Mouse (Mus musculus): ENCODE measurements around the gene Des. TPM values are rescaled to one million over a fixed set of nuclear protein-coding genes. Genes with fewer than 3 reads are reported as not detected.

The Des gene
- polyA plus RNA-seq, 1 experiment from 2014 or later: 218 TPM

DNA sequence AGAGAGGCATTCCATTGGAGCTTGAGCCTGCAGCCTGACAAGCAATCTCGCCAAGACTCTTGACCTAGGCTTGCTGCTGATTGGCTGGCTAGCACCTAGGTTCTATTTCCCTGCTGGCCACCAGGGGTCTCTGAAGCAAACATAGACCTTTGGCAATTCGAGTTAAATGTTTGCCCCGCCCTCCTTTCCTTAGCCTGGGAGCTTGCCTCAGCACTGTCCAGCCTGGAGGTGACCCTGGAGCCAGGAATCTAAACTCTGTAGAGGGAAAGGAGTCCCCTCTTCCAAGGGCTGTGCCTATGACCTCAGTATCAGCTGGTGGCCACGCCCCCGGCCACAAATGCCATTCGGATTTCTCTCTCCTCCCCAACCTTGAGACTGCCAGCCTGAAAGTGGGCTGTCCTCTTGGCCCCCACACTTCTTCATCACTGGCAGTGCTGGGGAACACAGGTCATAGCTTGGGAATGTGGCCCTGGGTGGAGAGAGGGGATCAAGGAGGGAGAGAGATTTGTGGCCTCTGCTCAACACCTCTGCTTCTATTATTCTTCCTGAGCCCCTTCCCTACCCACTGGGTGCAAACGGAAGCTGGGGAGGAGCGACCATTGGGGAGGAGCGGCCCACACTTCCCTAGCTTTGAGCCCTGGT is 38.8 kb downstream of the Des start:
- Histone ChIP-seq H3K27ac (replicated peaks; ENCODE audit: low read depth, low read length) (peak overlapping the region; percentile 80), H3K4me1 (ENCODE audit: control insufficient read depth, insufficient read depth, low read length) (peaks cover 24% of the 10 kb centered on the region), H3K27me3 (replicated peaks; ENCODE audit: control insufficient read depth, insufficient read depth, low read length) (no peaks in the 10 kb centered on the region), H3K4me3 (ENCODE audit: low read depth, low read length) (no peak overlapping the region), H3K36me3 (ENCODE audit: control insufficient read depth, insufficient read depth, low read length) (peaks cover 51% of the 10 kb centered on the region), H3K9ac (ENCODE audit: low read depth, low read length) (no peak overlapping the region), H3K4me2 (ENCODE audit: low read depth, low read length) (no peak overlapping the region), H3K9me3 (ENCODE audit: control insufficient read depth, low read length) (no peaks in the 10 kb centered on the region)
- DNase-seq (ENCODE audit: low spot score): peak; percentile 89
- peak; percentile 51 for ATAC-seq (ENCODE audit: low read depth)
- 11% methylated on average over 9 of the region's 9 CpGs for WGBS

DNA sequence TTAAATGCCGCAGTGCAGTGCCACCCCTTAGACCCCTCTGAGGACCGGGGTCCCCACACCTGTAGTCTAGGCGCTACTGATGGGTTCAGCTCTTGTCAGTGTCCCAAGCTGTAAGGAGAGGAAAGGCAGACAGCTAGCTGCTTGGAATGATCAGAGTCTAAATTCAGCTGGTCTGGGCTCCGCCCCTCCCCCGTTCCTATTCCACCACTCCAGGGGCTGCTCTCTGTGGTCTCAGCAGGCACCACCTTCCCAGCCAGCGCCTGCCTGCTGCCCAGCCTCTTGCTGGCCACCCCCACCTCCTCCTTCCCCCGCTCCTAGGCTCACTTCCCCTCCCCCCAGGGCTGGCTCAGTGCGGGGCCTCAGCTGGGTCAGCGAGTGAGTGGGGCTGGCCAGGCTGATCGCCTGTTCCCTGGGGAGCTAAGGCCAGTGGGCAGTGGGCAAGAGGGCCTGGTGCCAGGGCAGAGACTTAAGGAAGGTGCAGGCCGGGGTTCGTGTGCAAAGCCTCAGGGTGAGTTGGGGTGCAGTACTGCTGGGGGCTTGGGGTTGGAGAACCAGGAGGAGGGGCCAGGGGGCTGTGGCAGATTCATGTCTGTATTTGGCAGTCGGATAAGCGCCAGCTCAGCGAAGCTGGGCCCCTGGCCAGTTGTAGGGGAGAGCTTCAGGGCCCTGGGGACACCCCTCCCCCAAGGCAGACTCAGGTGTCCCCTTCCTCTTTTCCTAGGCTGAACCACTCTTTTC is 39.8 kb downstream of the Des start:
- peak overlapping the region; percentile 80 for H3K27ac ChIP-seq (replicated peaks; ENCODE audit: low read depth, low read length)
- H3K9ac ChIP-seq (ENCODE audit: low read depth, low read length): peak overlapping the region; percentile 55
- H3K4me3 ChIP-seq (ENCODE audit: low read depth, low read length): peak overlapping the region; percentile 13; the same call in 1 of the 2 replicates
- ATAC-seq (ENCODE audit: low read depth) (peak; percentile 87), DNase-seq (ENCODE audit: low spot score) (peak; percentile 88)
- H3K9me3 ChIP-seq (ENCODE audit: control insufficient read depth, low read length): no peaks in the 10 kb centered on the region
- H3K4me1 ChIP-seq (ENCODE audit: control insufficient read depth, insufficient read depth, low read length): peaks cover 24% of the 10 kb centered on the region
- H3K36me3 ChIP-seq (ENCODE audit: control insufficient read depth, insufficient read depth, low read length): peaks cover 56% of the 10 kb centered on the region
- WGBS: 11% methylated on average over 13 of the region's 15 CpGs
- peak overlapping the region; percentile 43 for H3K4me2 ChIP-seq (ENCODE audit: low read depth, low read length)
- no peaks in the 10 kb centered on the region for H3K27me3 ChIP-seq (replicated peaks; ENCODE audit: control insufficient read depth, insufficient read depth, low read length)

DNA sequence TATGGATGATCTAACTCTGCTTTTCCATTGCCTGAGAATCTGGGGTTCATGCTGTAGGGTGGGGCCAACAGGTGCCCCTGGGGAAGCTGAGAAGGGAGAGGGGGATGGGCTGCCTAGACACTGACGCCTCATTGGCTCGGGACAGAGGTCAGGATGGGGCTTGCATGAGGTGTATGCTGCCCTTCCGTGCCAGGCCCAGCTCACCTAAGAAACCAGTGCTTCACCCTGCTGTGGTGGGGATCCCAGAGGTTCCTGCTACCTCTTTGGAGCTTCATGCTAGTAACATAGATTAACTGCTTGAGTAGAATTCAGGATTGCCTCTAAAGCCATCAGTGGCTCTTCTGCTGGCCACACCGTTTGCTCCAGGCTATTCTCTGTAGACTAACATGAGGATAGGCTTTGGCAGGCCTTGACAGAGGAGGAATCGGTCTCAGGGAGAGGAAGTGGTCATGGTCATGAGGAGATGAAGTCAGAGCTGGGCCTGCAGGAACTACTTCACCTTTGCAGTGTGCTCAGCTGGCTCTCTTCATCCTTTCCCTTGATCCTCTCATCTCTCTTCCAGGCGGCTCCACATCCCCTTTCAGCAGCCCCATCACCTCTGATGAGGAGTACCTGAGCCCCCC is 40.5 kb downstream of the Des start:
- H3K4me3 ChIP-seq (ENCODE audit: low read depth, low read length): peak overlapping the region; percentile 13; the same call in 1 of the 2 replicates
- peaks cover 24% of the 10 kb centered on the region for H3K4me1 ChIP-seq (ENCODE audit: control insufficient read depth, insufficient read depth, low read length)
- H3K4me2 ChIP-seq (ENCODE audit: low read depth, low read length): peak overlapping the region; percentile 43
- no peak for ATAC-seq (ENCODE audit: low read depth)
- DNase-seq (ENCODE audit: low spot score): no peak
- peak overlapping the region; percentile 55 for H3K9ac ChIP-seq (ENCODE audit: low read depth, low read length)
- H3K27me3 ChIP-seq (replicated peaks; ENCODE audit: control insufficient read depth, insufficient read depth, low read length): no peaks in the 10 kb centered on the region
- no peaks in the 10 kb centered on the region for H3K9me3 ChIP-seq (ENCODE audit: control insufficient read depth, low read length)
- WGBS: 30% methylated on average over 6 of the region's 6 CpGs
- H3K27ac ChIP-seq (replicated peaks; ENCODE audit: low read depth, low read length): peak overlapping the region; percentile 80
- peaks cover 54% of the 10 kb centered on the region for H3K36me3 ChIP-seq (ENCODE audit: control insufficient read depth, insufficient read depth, low read length)

DNA sequence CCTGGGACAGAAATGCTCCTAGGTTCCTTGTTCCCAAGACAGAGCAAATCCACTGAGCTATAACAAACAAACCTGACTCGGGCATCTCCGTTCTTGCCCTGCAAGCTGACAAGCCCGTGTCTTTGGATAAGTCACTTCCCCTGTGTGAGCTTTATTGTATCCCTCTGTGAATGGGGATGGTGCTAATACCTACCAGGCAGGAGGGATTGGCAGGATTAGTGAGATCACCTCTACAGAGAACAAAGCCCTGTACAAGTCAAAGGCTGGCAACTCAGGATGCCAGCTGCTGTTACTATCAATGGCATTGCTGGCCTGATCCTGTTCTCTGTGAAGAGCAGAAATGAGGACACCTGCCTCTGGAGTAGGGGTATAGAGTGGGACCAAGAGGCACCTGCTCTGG is 45.4 kb downstream of the Des start:
- H3K4me2 ChIP-seq (ENCODE audit: low read depth, low read length): no peak overlapping the region
- 84% methylated on average over 3 of the region's 3 CpGs for WGBS
- H3K4me1 ChIP-seq (ENCODE audit: control insufficient read depth, insufficient read depth, low read length): peaks cover 2% of the 10 kb centered on the region
- H3K4me3 ChIP-seq (ENCODE audit: low read depth, low read length): no peak overlapping the region
- peaks cover 57% of the 10 kb centered on the region for H3K36me3 ChIP-seq (ENCODE audit: control insufficient read depth, insufficient read depth, low read length)
- no peak for ATAC-seq (ENCODE audit: low read depth)
- no peak overlapping the region for H3K27ac ChIP-seq (replicated peaks; ENCODE audit: low read depth, low read length)
- H3K9ac ChIP-seq (ENCODE audit: low read depth, low read length): no peak overlapping the region
- no peaks in the 10 kb centered on the region for H3K27me3 ChIP-seq (replicated peaks; ENCODE audit: control insufficient read depth, insufficient read depth, low read length)
- H3K9me3 ChIP-seq (ENCODE audit: control insufficient read depth, low read length): no peaks in the 10 kb centered on the region
- DNase-seq (ENCODE audit: low spot score): no peak

- WGBS: 93% methylated on average over 15 of the region's 15 CpGs
- Histone ChIP-seq H3K36me3 (ENCODE audit: control insufficient read depth, insufficient read depth, low read length) (peaks cover 56% of the 10 kb centered on the region), H3K4me2 (ENCODE audit: low read depth, low read length) (no peak overlapping the region), H3K9ac (ENCODE audit: low read depth, low read length) (no peak overlapping the region), H3K27ac (replicated peaks; ENCODE audit: low read depth, low read length) (no peak overlapping the region), H3K27me3 (replicated peaks; ENCODE audit: control insufficient read depth, insufficient read depth, low read length) (no peaks in the 10 kb centered on the region), H3K4me1 (ENCODE audit: control insufficient read depth, insufficient read depth, low read length) (no peaks in the 10 kb centered on the region), H3K9me3 (ENCODE audit: control insufficient read depth, low read length) (no peaks in the 10 kb centered on the region), H3K4me3 (ENCODE audit: low read depth, low read length) (no peak overlapping the region)
- no peak for ATAC-seq (ENCODE audit: low read depth)
- DNase-seq (ENCODE audit: low spot score): no peak
Observed at GRCm38 (mm10) chr1:75406173-75406572, 46.0 kb downstream of the Des start.

DNA sequence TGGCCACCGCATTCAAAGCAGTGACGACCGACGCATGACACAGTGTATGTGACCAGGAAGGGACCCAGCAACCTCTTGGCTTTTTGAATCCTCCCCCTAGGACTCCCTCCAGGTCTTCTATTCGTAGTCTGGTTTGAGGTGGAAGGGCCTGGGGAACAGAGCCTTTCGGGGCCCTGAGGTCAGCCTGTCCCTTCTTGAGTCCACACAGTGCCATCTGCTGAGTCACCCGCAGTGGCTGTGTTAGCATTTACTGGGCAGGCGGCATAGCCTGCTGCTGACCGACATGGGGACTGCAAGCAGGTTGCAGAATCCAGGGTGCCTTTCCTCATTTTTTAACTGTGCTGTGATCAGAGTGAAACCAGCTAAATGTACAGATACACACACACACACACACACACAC is 46.9 kb downstream of the Des start:
- H3K9ac ChIP-seq (ENCODE audit: low read depth, low read length): no peak overlapping the region
- no peaks in the 10 kb centered on the region for H3K27me3 ChIP-seq (replicated peaks; ENCODE audit: control insufficient read depth, insufficient read depth, low read length)
- no peaks in the 10 kb centered on the region for H3K9me3 ChIP-seq (ENCODE audit: control insufficient read depth, low read length)
- peaks cover 47% of the 10 kb centered on the region for H3K36me3 ChIP-seq (ENCODE audit: control insufficient read depth, insufficient read depth, low read length)
- no peak overlapping the region for H3K4me3 ChIP-seq (ENCODE audit: low read depth, low read length)
- WGBS: 93% methylated on average over 9 of the region's 9 CpGs
- no peak overlapping the region for H3K4me2 ChIP-seq (ENCODE audit: low read depth, low read length)
- ATAC-seq (ENCODE audit: low read depth) (no peak), DNase-seq (ENCODE audit: low spot score) (no peak)
- no peaks in the 10 kb centered on the region for H3K4me1 ChIP-seq (ENCODE audit: control insufficient read depth, insufficient read depth, low read length)
- H3K27ac ChIP-seq (replicated peaks; ENCODE audit: low read depth, low read length): no peak overlapping the region

DNA sequence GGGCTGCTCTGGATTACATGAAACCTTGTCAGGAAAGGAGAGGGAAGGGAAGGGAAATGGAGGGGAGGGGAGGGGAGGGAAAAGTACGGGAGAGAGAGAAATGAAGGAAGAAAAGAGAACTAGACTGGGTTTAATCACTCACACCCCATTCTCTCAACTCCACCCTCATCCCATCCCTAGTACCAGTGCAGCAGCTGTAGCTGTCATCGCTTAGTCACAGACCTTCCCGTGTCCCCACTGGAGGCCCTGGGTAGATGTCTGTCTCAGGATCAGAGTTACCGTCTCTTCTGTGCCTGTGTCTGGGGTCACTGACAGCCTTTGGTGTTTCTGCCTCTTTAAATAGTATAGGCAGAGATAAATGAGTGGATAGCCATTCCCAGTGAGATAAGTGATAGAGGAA is 48.1 kb downstream of the Des start:
- ATAC-seq (ENCODE audit: low read depth): no peak
- H3K4me2 ChIP-seq (ENCODE audit: low read depth, low read length): no peak overlapping the region
- WGBS: 73% methylated on average over 4 of the region's 4 CpGs
- H3K27ac ChIP-seq (replicated peaks; ENCODE audit: low read depth, low read length): no peak overlapping the region
- H3K36me3 ChIP-seq (ENCODE audit: control insufficient read depth, insufficient read depth, low read length): peaks cover 35% of the 10 kb centered on the region; the same call in 1 of the 2 replicates
- H3K9ac ChIP-seq (ENCODE audit: low read depth, low read length): no peak overlapping the region
- H3K9me3 ChIP-seq (ENCODE audit: control insufficient read depth, low read length): no peaks in the 10 kb centered on the region
- H3K27me3 ChIP-seq (replicated peaks; ENCODE audit: control insufficient read depth, insufficient read depth, low read length): no peaks in the 10 kb centered on the region
- H3K4me3 ChIP-seq (ENCODE audit: low read depth, low read length): no peak overlapping the region
- no peaks in the 10 kb centered on the region for H3K4me1 ChIP-seq (ENCODE audit: control insufficient read depth, insufficient read depth, low read length)
- no peak for DNase-seq (ENCODE audit: low spot score)

DNA sequence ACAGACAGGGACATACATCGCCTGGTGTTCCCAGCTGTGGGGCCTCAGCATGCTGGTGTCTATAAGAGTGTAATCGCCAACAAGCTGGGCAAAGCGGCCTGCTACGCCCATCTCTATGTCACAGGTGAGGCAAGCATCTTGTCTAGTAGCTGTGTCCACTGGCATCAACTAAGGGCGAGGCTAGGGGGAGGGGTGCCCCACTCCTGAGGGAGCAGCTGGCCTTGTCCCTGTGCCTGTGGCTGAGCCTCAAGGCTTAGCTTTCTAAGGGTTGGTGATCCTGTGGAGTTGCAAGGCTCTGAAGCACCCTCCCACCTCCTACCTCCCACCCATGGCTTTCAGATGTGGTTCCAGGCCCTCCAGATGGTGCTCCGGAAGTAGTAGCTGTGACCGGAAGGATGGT is 49.8 kb downstream of the Des start:
- H3K36me3 ChIP-seq (ENCODE audit: control insufficient read depth, insufficient read depth, low read length): peaks cover 22% of the 10 kb centered on the region; the same call in 1 of the 2 replicates
- no peak overlapping the region for H3K4me3 ChIP-seq (ENCODE audit: low read depth, low read length)
- DNase-seq (ENCODE audit: low spot score): no peak
- H3K4me1 ChIP-seq (ENCODE audit: control insufficient read depth, insufficient read depth, low read length): no peaks in the 10 kb centered on the region
- ATAC-seq (ENCODE audit: low read depth): no peak
- H3K9me3 ChIP-seq (ENCODE audit: control insufficient read depth, low read length): no peaks in the 10 kb centered on the region
- no peak overlapping the region for H3K27ac ChIP-seq (replicated peaks; ENCODE audit: low read depth, low read length)
- no peak overlapping the region for H3K4me2 ChIP-seq (ENCODE audit: low read depth, low read length)
- no peak overlapping the region for H3K9ac ChIP-seq (ENCODE audit: low read depth, low read length)
- no peaks in the 10 kb centered on the region for H3K27me3 ChIP-seq (replicated peaks; ENCODE audit: control insufficient read depth, insufficient read depth, low read length)
- WGBS: 94% methylated on average over 6 of the region's 7 CpGs
